Mouse (Mus musculus): ENCODE data around the gene Tsc2.

GRCm38 (mm10) chr17:24667416-24667815, 35.0 kb upstream of the Tsc2 start:
- no peak for TF ChIP-seq MAFK (IDR thresholded peaks at IDR 0.05; ENCODE audit: insufficient read depth, low read depth, low read length)
- TF ChIP-seq HCFC1 (IDR thresholded peaks at IDR 0.05; ENCODE audit: borderline replicate concordance, insufficient read depth, low read length), result no peak
- no peak; the same call in 1 of the 2 replicates for TF ChIP-seq ZNF384 (IDR thresholded peaks at IDR 0.05; ENCODE audit: low read depth, low read length)
- no peak for TF ChIP-seq CHD2 (IDR thresholded peaks at IDR 0.05; ENCODE audit: low read depth, low read length)
- peak; percentile 28; the same call in 1 of the 2 replicates for TF ChIP-seq ZC3H11A (IDR thresholded peaks at IDR 0.05; ENCODE audit: borderline replicate concordance, low read depth, low read length)

Data from ES-E14 (cell line).